Mouse (Mus musculus): Measurements from ENCODE around the gene Lgals12.

GRCm38 (mm10) chr19:7562601-7563129, 44.3 kb downstream of the Lgals12 start:
- TF ChIP-seq GATA1 (IDR thresholded peaks at IDR 0.05; ENCODE audit: low read depth, low read length) (no peak), ZNF384 (IDR thresholded peaks at IDR 0.05; ENCODE audit: low read depth, low read length) (no peak), USF1 (IDR thresholded peaks at IDR 0.05; ENCODE audit: low read depth, low read length) (no peak)

Data from MEL (cell line).